Mouse (Mus musculus) cerebellum, adult 2 months (tissue): Measurements from ENCODE around the gene Acer3.

ENCODE experiments used
- CTCF ChIP-seq: fragments of 200-500 bp; IDR thresholded peaks from 2 replicates; pipeline ENCODE4 v1.5.1; 2011; ENCODE audit warnings: low read depth, mild to moderate bottlenecking, control low read depth, low read length, moderate library complexity, borderline replicate concordance; ENCODE audit not compliant: insufficient read depth
- POLR2A ChIP-seq: fragments of 200-500 bp; IDR thresholded peaks from 2 replicates; pipeline ENCODE4 v1.6.1; 2011; ENCODE audit warnings: low read length, control low read depth, borderline replicate concordance; ENCODE audit not compliant: insufficient read depth

GRCm38 (mm10) chr7:98333987-98334386 is 13.0 kb upstream of the Acer3 start:
- TF ChIP-seq CTCF (no peak), POLR2A (no peak)
